Mouse (Mus musculus): ENCODE results near the gene AC129217.1.

- TF ChIP-seq EP300 (IDR thresholded peaks at IDR 0.05; ENCODE audit: insufficient read depth, low read depth, low read length) (no peak), CTCF (IDR thresholded peaks at IDR 0.05) (no peak)
Measured at GRCm38 (mm10) chr19:8883616-8884015, 54.0 kb downstream of the AC129217.1 start, which contains the start of the genes Lbhd1 and Gm49403.

Data from heart, adult 2 months (tissue).